16 mouse cellular contexts compared by ENCODE assay signal in the genomic region with DNA sequence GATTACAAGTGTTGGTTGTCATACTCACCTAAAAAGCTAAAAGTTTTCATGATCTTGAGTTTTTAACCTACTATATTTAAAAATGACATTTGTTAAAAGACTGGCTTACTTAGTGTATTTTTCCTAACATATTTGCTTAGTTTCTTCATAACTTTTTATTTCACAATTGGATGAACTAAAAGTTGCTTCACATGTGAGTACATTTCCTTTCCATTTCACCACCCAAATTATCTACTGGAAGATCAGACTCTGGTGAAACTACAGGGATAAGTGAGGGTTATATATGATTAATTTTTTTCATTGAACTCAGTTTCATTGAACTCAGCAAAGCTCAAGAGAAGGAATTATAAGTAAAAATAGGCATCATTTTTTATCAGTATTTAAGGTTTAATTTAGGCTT.
"Had no signal": no experiment of that assay in that cellular context is flagged by ENCODE, and none has a peak within 500 bp of the region (broad histone marks: within the 10 kb centered on the region; RNA-seq: fewer than 3 reads in every experiment).

No protein-coding gene starts in this region.

- H3K36me3 ChIP-seq: midbrain, embryonic 13.5 days; midbrain, embryonic 15.5 days; neural tube, embryonic 12.5 days; stomach, embryonic 15.5 days had no signal

- H3K27ac ChIP-seq: macrophage; midbrain, embryonic 13.5 days; midbrain, embryonic 15.5 days; neural tube, embryonic 12.5 days; stomach, embryonic 15.5 days; stomach, postnatal 0 days had no signal

- DNase-seq: liver, postnatal 0 days; lung, embryonic 14.5 days; lung, postnatal 14 days; lung, postnatal 36 days; right cerebral cortex, postnatal 14 days; thymus, adult 2 months; thymus, postnatal 25 days; thymus, postnatal 4 days had no signal

- H3K4me2 ChIP-seq: lung, embryonic 14.5 days; midbrain, embryonic 11.5 days; midbrain, embryonic 13.5 days; midbrain, embryonic 15.5 days; neural tube, embryonic 12.5 days; stomach, embryonic 15.5 days had no signal

- H3K4me3 ChIP-seq: megakaryocyte, embryonic 14.5 days; midbrain, embryonic 13.5 days; midbrain, embryonic 15.5 days; neural tube, embryonic 12.5 days; stomach, embryonic 15.5 days had no signal

- H3K27me3 ChIP-seq: megakaryocyte, embryonic 14.5 days; midbrain, embryonic 13.5 days; midbrain, embryonic 15.5 days; neural tube, embryonic 12.5 days; stomach, embryonic 15.5 days had no signal

- H3K9me3 ChIP-seq: megakaryocyte, embryonic 14.5 days; midbrain, embryonic 13.5 days; midbrain, embryonic 15.5 days; neural tube, embryonic 12.5 days; stomach, embryonic 15.5 days had no signal

- ATAC-seq: liver, postnatal 0 days; midbrain, embryonic 13.5 days; midbrain, embryonic 15.5 days had no signal

- H3K9ac ChIP-seq: liver, postnatal 0 days; lung, embryonic 14.5 days; midbrain, embryonic 13.5 days; midbrain, embryonic 15.5 days; neural tube, embryonic 12.5 days; stomach, embryonic 15.5 days had no signal

- H3K4me1 ChIP-seq: midbrain, embryonic 13.5 days; midbrain, embryonic 15.5 days; neural tube, embryonic 12.5 days had no signal
